Mouse (Mus musculus): Measurements from ENCODE around the gene Ahnak2. TPM values are rescaled to one million over a fixed set of nuclear protein-coding genes. Genes with fewer than 3 reads are reported as not detected.

Gene Ahnak2
- polyA plus RNA-seq, 1 experiment from 2014 or later: 0.25 TPM

DNA sequence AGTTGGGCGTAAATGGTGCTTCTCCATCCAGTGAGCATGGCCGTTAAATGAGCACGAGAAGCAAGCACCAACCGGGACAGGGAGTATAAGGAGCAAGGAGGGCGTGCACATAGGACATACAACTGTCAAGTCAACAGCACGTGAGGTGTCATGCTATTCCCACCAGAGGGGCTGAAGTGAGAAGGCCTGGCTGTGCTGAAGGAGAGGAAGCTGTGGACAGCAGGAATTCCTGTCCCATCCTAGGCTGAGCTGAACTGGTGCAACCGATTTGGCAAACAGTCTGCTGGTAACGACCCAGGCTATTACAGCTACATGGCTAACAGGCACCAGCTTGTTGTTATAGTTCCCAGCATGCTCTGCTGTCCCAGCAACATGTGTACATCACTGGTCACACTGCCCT lies 11.4 kb downstream of the Ahnak2 start:
- H3K4me1 ChIP-seq: peaks cover 5% of the 10 kb centered on the region; the same call in 1 of the 2 replicates
- no peak overlapping the region for H3K4me3 ChIP-seq
- H3K4me2 ChIP-seq: no peak overlapping the region
- H3K9ac ChIP-seq: no peak overlapping the region
- H3K9me3 ChIP-seq (replicated peaks): no peaks in the 10 kb centered on the region
- no peaks in the 10 kb centered on the region for H3K36me3 ChIP-seq (ENCODE audit: poor library complexity, severe bottlenecking)
- no peak overlapping the region for H3K27ac ChIP-seq
- 74% methylated on average over 8 of the region's 8 CpGs for WGBS
- no peaks in the 10 kb centered on the region for H3K27me3 ChIP-seq
- no peak for ATAC-seq

- WGBS: 90% methylated on average over 10 of the region's 10 CpGs
- H3K27ac ChIP-seq: no peak overlapping the region
- no peak overlapping the region for H3K4me3 ChIP-seq
- no peak overlapping the region for H3K9ac ChIP-seq
- H3K9me3 ChIP-seq (replicated peaks): peaks cover 7% of the 10 kb centered on the region
- no peak overlapping the region for H3K4me2 ChIP-seq
- no peaks in the 10 kb centered on the region for H3K4me1 ChIP-seq
- H3K27me3 ChIP-seq: no peaks in the 10 kb centered on the region
- H3K36me3 ChIP-seq (ENCODE audit: poor library complexity, severe bottlenecking): no peaks in the 10 kb centered on the region
- no peak for ATAC-seq
These were observed 28.0 kb downstream of the Ahnak2 start for GRCm38 (mm10) chr12:112774481-112774880.

DNA sequence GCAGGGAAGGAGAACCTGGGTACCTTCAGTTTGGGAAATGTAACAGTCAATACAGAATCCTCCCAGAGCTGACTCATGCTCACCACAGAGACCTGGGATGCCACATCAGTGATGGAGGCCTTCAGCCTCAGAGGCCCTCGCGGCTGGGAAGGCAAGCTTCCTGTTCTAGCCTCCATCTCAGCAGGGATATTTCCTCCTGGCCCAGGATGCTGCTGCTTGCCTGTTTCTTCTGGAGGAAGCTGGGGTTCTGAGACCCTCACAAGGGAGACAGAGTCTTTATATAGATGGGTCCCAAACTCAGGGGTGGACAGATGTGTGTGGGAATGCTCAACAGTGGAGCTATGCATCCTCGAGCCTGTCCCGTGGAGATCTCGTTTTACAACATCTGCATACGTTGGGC lies 28.4 kb downstream of the Ahnak2 start:
- Histone ChIP-seq H3K9ac (no peak overlapping the region), H3K36me3 (ENCODE audit: poor library complexity, severe bottlenecking) (no peaks in the 10 kb centered on the region), H3K4me3 (no peak overlapping the region), H3K9me3 (replicated peaks) (peaks cover 7% of the 10 kb centered on the region), H3K27me3 (no peaks in the 10 kb centered on the region), H3K27ac (no peak overlapping the region), H3K4me2 (no peak overlapping the region), H3K4me1 (no peaks in the 10 kb centered on the region)
- no peak for ATAC-seq
- WGBS: 92% methylated on average over 6 of the region's 6 CpGs

DNA sequence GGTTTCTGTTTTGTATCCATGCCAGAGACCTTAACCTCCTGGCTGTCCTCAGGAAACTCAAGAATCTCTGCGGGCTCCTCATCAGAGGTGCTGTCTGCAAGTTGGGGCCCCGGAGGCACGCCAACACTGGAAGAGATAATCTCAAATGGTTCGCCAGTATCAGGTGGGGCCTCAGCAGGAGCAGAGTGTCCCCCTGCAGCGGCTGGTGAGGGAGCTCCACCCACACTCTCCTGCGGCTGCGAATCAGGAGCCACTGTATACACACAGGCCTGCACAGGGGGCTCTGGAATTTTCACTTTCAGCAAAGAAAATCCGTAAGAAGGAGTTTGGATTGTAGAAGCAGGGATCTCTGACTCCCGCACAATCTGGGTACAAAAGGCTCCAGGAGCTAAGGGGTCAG lies 29.1 kb downstream of the Ahnak2 start:
- H3K27me3 ChIP-seq: no peaks in the 10 kb centered on the region
- no peak overlapping the region for H3K4me3 ChIP-seq
- H3K27ac ChIP-seq: no peak overlapping the region
- WGBS: 41% methylated on average over 9 of the region's 9 CpGs
- peaks cover 7% of the 10 kb centered on the region for H3K9me3 ChIP-seq (replicated peaks)
- no peak overlapping the region for H3K4me2 ChIP-seq
- no peaks in the 10 kb centered on the region for H3K36me3 ChIP-seq (ENCODE audit: poor library complexity, severe bottlenecking)
- no peaks in the 10 kb centered on the region for H3K4me1 ChIP-seq
- no peak for ATAC-seq
- H3K9ac ChIP-seq: no peak overlapping the region

- no peaks in the 10 kb centered on the region for H3K27me3 ChIP-seq
- H3K4me3 ChIP-seq: no peak overlapping the region
- H3K4me2 ChIP-seq: no peak overlapping the region
- H3K36me3 ChIP-seq (ENCODE audit: poor library complexity, severe bottlenecking): no peaks in the 10 kb centered on the region
- H3K9me3 ChIP-seq (replicated peaks): peaks cover 7% of the 10 kb centered on the region
- no peaks in the 10 kb centered on the region for H3K4me1 ChIP-seq
- WGBS: 93% methylated on average over 14 of the region's 14 CpGs
- ATAC-seq: no peak
- H3K9ac ChIP-seq: no peak overlapping the region
- no peak overlapping the region for H3K27ac ChIP-seq
These were observed 30.2 kb downstream of the Ahnak2 start for GRCm38 (mm10) chr12:112772306-112772705.

- Histone ChIP-seq H3K27me3 (no peaks in the 10 kb centered on the region), H3K4me1 (no peaks in the 10 kb centered on the region), H3K4me3 (no peak overlapping the region), H3K9me3 (replicated peaks) (peaks cover 3% of the 10 kb centered on the region), H3K27ac (no peak overlapping the region), H3K9ac (no peak overlapping the region), H3K4me2 (no peak overlapping the region), H3K36me3 (ENCODE audit: poor library complexity, severe bottlenecking) (no peaks in the 10 kb centered on the region)
- WGBS: 71% methylated on average over 4 of the region's 4 CpGs
- ATAC-seq: no peak
These were observed 32.1 kb downstream of the Ahnak2 start for GRCm38 (mm10) chr12:112770396-112770795.

DNA sequence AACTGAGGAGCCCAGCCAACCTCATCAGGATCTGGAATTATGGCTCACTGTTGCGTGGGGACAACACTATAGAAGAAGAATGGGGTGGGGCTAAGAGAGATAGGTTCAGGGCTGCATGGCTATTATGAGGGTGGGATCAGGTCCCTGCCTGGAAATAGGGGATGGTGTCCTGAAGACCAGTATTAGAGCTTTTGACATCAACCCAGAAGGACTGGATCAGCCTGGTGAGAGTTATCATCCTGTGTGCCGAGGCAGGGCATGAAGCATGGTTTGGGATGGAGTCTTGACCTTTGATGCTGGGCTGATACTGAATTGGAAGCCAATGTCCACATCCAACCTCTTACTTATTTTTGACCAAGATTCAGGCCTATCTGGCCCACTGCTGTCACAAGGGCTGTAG lies 32.7 kb downstream of the Ahnak2 start:
- Histone ChIP-seq H3K27me3 (no peaks in the 10 kb centered on the region), H3K36me3 (ENCODE audit: poor library complexity, severe bottlenecking) (no peaks in the 10 kb centered on the region), H3K4me2 (no peak overlapping the region), H3K27ac (no peak overlapping the region), H3K4me3 (no peak overlapping the region), H3K9ac (no peak overlapping the region), H3K9me3 (replicated peaks) (no peaks in the 10 kb centered on the region), H3K4me1 (no peaks in the 10 kb centered on the region)
- no peak for ATAC-seq
- 78% methylated on average over 2 of the region's 2 CpGs for WGBS

GRCm38 (mm10) chr12:112769031-112769430 lies 33.4 kb downstream of the Ahnak2 start:
- Histone ChIP-seq H3K4me2 (no peak overlapping the region), H3K27ac (no peak overlapping the region), H3K4me1 (no peaks in the 10 kb centered on the region), H3K27me3 (no peaks in the 10 kb centered on the region), H3K4me3 (no peak overlapping the region), H3K36me3 (ENCODE audit: poor library complexity, severe bottlenecking) (no peaks in the 10 kb centered on the region), H3K9ac (no peak overlapping the region), H3K9me3 (replicated peaks) (no peaks in the 10 kb centered on the region)
- WGBS: 84% methylated on average over 6 of the region's 6 CpGs
- ATAC-seq: no peak

DNA sequence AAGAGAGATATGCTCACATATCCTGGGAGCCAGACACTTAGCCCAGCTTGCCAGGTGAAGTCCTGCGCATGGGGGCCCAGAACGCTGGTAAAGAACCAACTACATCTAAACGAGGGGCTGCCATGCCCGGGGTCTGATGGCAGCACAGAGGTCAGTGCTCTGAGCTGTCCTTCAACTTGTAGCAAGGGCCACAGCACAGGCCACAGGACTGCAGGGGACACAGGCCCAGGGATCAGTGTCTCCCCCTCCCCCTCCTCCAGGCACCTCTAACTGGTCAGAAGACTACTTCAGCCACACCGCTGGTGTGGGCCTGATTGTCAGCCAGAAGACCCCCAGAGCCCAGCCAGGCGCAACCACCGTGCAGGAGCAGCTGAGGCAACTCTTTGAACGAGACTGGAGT lies 34.3 kb downstream of the Ahnak2 start:
- ATAC-seq: no peak
- Histone ChIP-seq H3K9me3 (replicated peaks) (no peaks in the 10 kb centered on the region), H3K4me1 (no peaks in the 10 kb centered on the region), H3K9ac (no peak overlapping the region), H3K4me2 (no peak overlapping the region), H3K27ac (no peak overlapping the region), H3K27me3 (no peaks in the 10 kb centered on the region), H3K36me3 (ENCODE audit: poor library complexity, severe bottlenecking) (no peaks in the 10 kb centered on the region), H3K4me3 (no peak overlapping the region)
- 86% methylated on average over 8 of the region's 8 CpGs for WGBS

GRCm38 (mm10) chr12:112767036-112767890 lies 35.2 kb downstream of the Ahnak2 start:
- Histone ChIP-seq H3K4me1 (no peaks in the 10 kb centered on the region), H3K27me3 (no peaks in the 10 kb centered on the region), H3K36me3 (ENCODE audit: poor library complexity, severe bottlenecking) (no peaks in the 10 kb centered on the region), H3K27ac (no peak overlapping the region), H3K4me3 (no peak overlapping the region), H3K9me3 (replicated peaks) (no peaks in the 10 kb centered on the region), H3K4me2 (no peak overlapping the region), H3K9ac (no peak overlapping the region)
- no peak for ATAC-seq
- WGBS: 91% methylated on average over 16 of the region's 16 CpGs

GRCm38 (mm10) chr12:112766586-112766985 lies 35.9 kb downstream of the Ahnak2 start:
- Histone ChIP-seq H3K27me3 (no peaks in the 10 kb centered on the region), H3K9me3 (replicated peaks) (no peaks in the 10 kb centered on the region), H3K27ac (no peak overlapping the region), H3K4me2 (no peak overlapping the region), H3K9ac (no peak overlapping the region), H3K4me1 (no peaks in the 10 kb centered on the region), H3K36me3 (ENCODE audit: poor library complexity, severe bottlenecking) (no peaks in the 10 kb centered on the region), H3K4me3 (no peak overlapping the region)
- no peak for ATAC-seq
- WGBS: 95% methylated on average over 7 of the region's 7 CpGs

DNA sequence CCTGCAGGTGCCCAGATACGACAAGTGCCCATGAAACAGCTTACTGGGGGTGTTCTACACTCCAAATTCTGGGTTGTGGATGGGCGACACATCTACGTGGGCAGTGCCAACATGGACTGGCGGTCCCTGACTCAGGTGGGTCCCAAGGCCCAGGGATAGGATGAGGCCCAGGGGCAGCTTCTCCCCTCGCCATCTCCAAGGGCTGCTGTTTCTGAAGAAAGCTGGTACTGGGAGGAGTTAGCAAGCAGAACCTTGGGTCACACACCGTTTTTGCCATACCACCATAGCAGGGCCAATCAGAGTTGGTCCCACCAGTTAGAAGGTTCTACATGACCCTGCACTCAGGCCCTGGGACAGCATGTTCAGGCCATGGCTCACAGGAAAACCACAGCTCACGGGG lies 37.5 kb downstream of the Ahnak2 start:
- no peaks in the 10 kb centered on the region for H3K27me3 ChIP-seq
- H3K36me3 ChIP-seq (ENCODE audit: poor library complexity, severe bottlenecking): no peaks in the 10 kb centered on the region
- H3K9me3 ChIP-seq (replicated peaks): no peaks in the 10 kb centered on the region
- no peaks in the 10 kb centered on the region for H3K4me1 ChIP-seq
- no peak for ATAC-seq
- H3K4me3 ChIP-seq: no peak overlapping the region
- H3K27ac ChIP-seq: no peak overlapping the region
- H3K4me2 ChIP-seq: no peak overlapping the region
- 87% methylated on average over 7 of the region's 7 CpGs for WGBS
- H3K9ac ChIP-seq: no peak overlapping the region

DNA sequence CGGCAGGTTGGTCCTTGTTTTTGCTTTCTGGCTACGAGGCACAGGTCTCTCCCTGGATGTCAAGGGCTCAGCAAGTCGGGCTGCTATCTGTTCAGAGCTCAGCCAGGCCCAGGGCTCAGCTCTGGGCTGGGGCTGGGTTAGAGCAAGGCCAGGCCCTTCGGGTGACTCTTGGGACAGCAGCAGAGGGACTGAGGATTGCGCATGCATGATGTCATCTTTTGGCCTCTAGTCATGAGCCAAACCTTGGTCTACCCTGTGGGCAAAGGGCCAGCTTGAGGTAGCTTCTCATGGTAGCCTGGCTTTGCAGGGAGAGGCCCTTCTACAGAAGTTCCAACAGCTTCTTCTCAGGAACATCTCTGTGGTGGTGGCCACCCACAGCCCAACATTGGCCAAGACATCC lies 38.3 kb downstream of the Ahnak2 start:
- ATAC-seq: no peak
- H3K9me3 ChIP-seq (replicated peaks): no peaks in the 10 kb centered on the region
- no peak overlapping the region for H3K27ac ChIP-seq
- 90% methylated on average over 5 of the region's 5 CpGs for WGBS
- H3K27me3 ChIP-seq: no peaks in the 10 kb centered on the region
- H3K4me3 ChIP-seq: no peak overlapping the region
- no peak overlapping the region for H3K4me2 ChIP-seq
- no peak overlapping the region for H3K9ac ChIP-seq
- H3K4me1 ChIP-seq: no peaks in the 10 kb centered on the region
- H3K36me3 ChIP-seq (ENCODE audit: poor library complexity, severe bottlenecking): no peaks in the 10 kb centered on the region
